Mouse (Mus musculus) heart, embryonic 15.5 days (tissue): ENCODE measurements around the gene Taf12. TPM values are rescaled to one million over a fixed set of nuclear protein-coding genes. Genes with fewer than 3 reads are reported as not detected.
"Not testable (repeated sequence)": the region's sequence is repeated elsewhere in the genome, so short reads cannot be mapped to it uniquely, and the experiment has no call there.

Experiments
- ATAC-seq: fragments of 200-750 bp; cut with Nextera tagmentation; replicated peaks from 2 replicates; pipeline ENCODE4 v1.8.0; 2017; ENCODE audit warnings: low read depth, moderate TSS enrichment; ENCODE audit not compliant: insufficient number of reproducible peaks, insufficient read depth, low FRiP score
- H3K27ac ChIP-seq: fragments of 300-500 bp; sonication (generic); 2 replicates; pipeline ENCODE4 v1.5.1; 2015; ENCODE audit warnings: mild to moderate bottlenecking, inconsistent platforms
- H3K27me3 ChIP-seq: fragments of 300-500 bp; sonication (generic); 2 replicates; pipeline ENCODE4 v1.6.1; 2015; ENCODE audit warnings: inconsistent platforms
- H3K36me3 ChIP-seq: fragments of 300-500 bp; sonication (generic); 2 replicates; pipeline ENCODE4 v1.6.1; 2015; ENCODE audit warnings: mild to moderate bottlenecking, inconsistent platforms
- H3K4me1 ChIP-seq: fragments of 300-500 bp; sonication (generic); replicated peaks from 2 replicates; pipeline ENCODE4 v1.6.1; 2015; ENCODE audit warnings: inconsistent platforms
- H3K4me2 ChIP-seq: fragments of 300-500 bp; sonication (generic); 2 replicates; pipeline ENCODE4 v1.6.1; 2015; ENCODE audit warnings: inconsistent platforms, mild to moderate bottlenecking, moderate library complexity
- H3K4me3 ChIP-seq: fragments of 300-500 bp; sonication (generic); 2 replicates; pipeline ENCODE4 v1.5.1; 2015; ENCODE audit warnings: mild to moderate bottlenecking, inconsistent platforms
- H3K9ac ChIP-seq: fragments of 300-500 bp; sonication (generic); 2 replicates; pipeline ENCODE4 v1.6.1; 2015; ENCODE audit warnings: mild to moderate bottlenecking, inconsistent platforms
- H3K9me3 ChIP-seq: fragments of 300-500 bp; sonication (generic); replicated peaks from 2 replicates; pipeline ENCODE4 v1.6.1; 2016; ENCODE audit warnings: inconsistent platforms
- WGBS: fragments of 180-500 bp; shearing (Covaris S2); methylation state at CpG from one replicate; pipeline ENCODE4 v1.1.7; 2015; ENCODE audit warnings: mixed read lengths; 5-methylcytosine and 5-hydroxymethylcytosine counted together
- polyA plus RNA-seq: library from polyadenylated mRNA; unstranded; fragments of >200 nt; fragmentation: Nextera tagmentation; extraction: Ambion mirVana; gene quantifications from 2 replicates; pipeline ENCODE4 v1.2.1, GENCODE M21; 2015

Gene Taf12
- polyA plus RNA-seq, 1 experiment from 2014 or later, result 33.7 TPM

- not testable (repeated sequence) for ATAC-seq, H3K27me3 ChIP-seq, H3K36me3 ChIP-seq, H3K27ac ChIP-seq, H3K9me3 ChIP-seq
- H3K4me1 ChIP-seq, result peaks cover 13% of the 10 kb centered on the region
- peak overlapping the region; percentile 70 for H3K4me2 ChIP-seq
- H3K9ac ChIP-seq, result peak overlapping the region; percentile 65; the same call in 1 of the 2 replicates
- peak overlapping the region; percentile 61 for H3K4me3 ChIP-seq
- WGBS, result 43% methylated on average over 6 of the region's 6 CpGs
These were observed 29.3 kb downstream of the Taf12 start for GRCm38 (mm10) chr4:132303484-132303883.

- H3K9me3 ChIP-seq, result no peaks in the 10 kb centered on the region
- H3K9ac ChIP-seq, result no peak overlapping the region
- no peak overlapping the region for H3K4me3 ChIP-seq
- no peak overlapping the region for H3K27ac ChIP-seq
- H3K4me2 ChIP-seq, result no peak overlapping the region
- peaks cover 7% of the 10 kb centered on the region for H3K36me3 ChIP-seq
- no peaks in the 10 kb centered on the region for H3K27me3 ChIP-seq
- H3K4me1 ChIP-seq, result peaks cover 21% of the 10 kb centered on the region
- 70% methylated on average over 8 of the region's 8 CpGs for WGBS
- ATAC-seq, result no peak
These were observed 31.1 kb downstream of the Taf12 start for GRCm38 (mm10) chr4:132305276-132305675.

- Histone ChIP-seq H3K36me3 (peaks cover 14% of the 10 kb centered on the region), H3K9ac (no peak overlapping the region), H3K4me3 (no peak overlapping the region), H3K27ac (no peak overlapping the region), H3K9me3 (no peaks in the 10 kb centered on the region), H3K4me2 (no peak overlapping the region), H3K4me1 (peaks cover 27% of the 10 kb centered on the region), H3K27me3 (no peaks in the 10 kb centered on the region)
- WGBS, result 81% methylated on average over 6 of the region's 6 CpGs
- ATAC-seq, result no peak
These were observed 31.8 kb downstream of the Taf12 start for GRCm38 (mm10) chr4:132306004-132306403.

GRCm38 (mm10) chr4:132308437-132309139, 34.4 kb downstream of the Taf12 start:
- H3K27ac ChIP-seq, result peak overlapping the region; percentile 89
- H3K27me3 ChIP-seq, result no peaks in the 10 kb centered on the region
- no peaks in the 10 kb centered on the region for H3K9me3 ChIP-seq
- WGBS, result under 1% methylated on average over 41 of the region's 41 CpGs
- peak overlapping the region; percentile 75 for H3K9ac ChIP-seq
- H3K36me3 ChIP-seq, result peaks cover 34% of the 10 kb centered on the region
- H3K4me3 ChIP-seq, result peak overlapping the region; percentile 74
- H3K4me1 ChIP-seq, result peaks cover 15% of the 10 kb centered on the region
- peak; percentile 87 for ATAC-seq
- H3K4me2 ChIP-seq, result peak overlapping the region; percentile 71

GRCm38 (mm10) chr4:132309140-132309848, 35.1 kb downstream of the Taf12 start:
- ATAC-seq, result no peak
- Histone ChIP-seq H3K4me1 (peaks cover 15% of the 10 kb centered on the region), H3K27ac (peak overlapping the region; percentile 89), H3K4me3 (peak overlapping the region; percentile 74), H3K36me3 (peaks cover 40% of the 10 kb centered on the region), H3K27me3 (no peaks in the 10 kb centered on the region), H3K4me2 (peak overlapping the region; percentile 71), H3K9ac (peak overlapping the region; percentile 75), H3K9me3 (no peaks in the 10 kb centered on the region)
- WGBS, result 1% methylated on average over 15 of the region's 15 CpGs

- peaks cover 40% of the 10 kb centered on the region for H3K36me3 ChIP-seq
- WGBS, result 32% methylated on average over 10 of the region's 10 CpGs
These were observed 35.8 kb downstream of the Taf12 start for GRCm38 (mm10) chr4:132309849-132310472.

GRCm38 (mm10) chr4:132311209-132311608, 37.0 kb downstream of the Taf12 start:
- no peaks in the 10 kb centered on the region for H3K9me3 ChIP-seq
- peaks cover 45% of the 10 kb centered on the region for H3K36me3 ChIP-seq

More at GRCm38 (mm10) chr4:132309849-132310472, 35.8 kb downstream of the Taf12 start:
- Histone ChIP-seq H3K27ac (peak overlapping the region; percentile 89), H3K9ac (peak overlapping the region; percentile 75), H3K27me3 (no peaks in the 10 kb centered on the region), H3K4me1 (peaks cover 15% of the 10 kb centered on the region), H3K9me3 (no peaks in the 10 kb centered on the region), H3K4me2 (peak overlapping the region; percentile 71), H3K4me3 (peak overlapping the region; percentile 74)
- ATAC-seq, result peak; percentile 41; the same call in 1 of the 2 replicates

GRCm38 (mm10) chr4:132311801-132312200, 37.6 kb downstream of the Taf12 start:
- ATAC-seq, result no peak
- H3K4me3 ChIP-seq, result no peak overlapping the region
- peaks cover 21% of the 10 kb centered on the region for H3K4me1 ChIP-seq
- H3K27ac ChIP-seq, result no peak overlapping the region
- H3K36me3 ChIP-seq, result peaks cover 46% of the 10 kb centered on the region
- no peaks in the 10 kb centered on the region for H3K27me3 ChIP-seq
- H3K4me2 ChIP-seq, result no peak overlapping the region
- no peaks in the 10 kb centered on the region for H3K9me3 ChIP-seq
- WGBS, result 49% methylated on average over 3 of the region's 3 CpGs
- no peak overlapping the region for H3K9ac ChIP-seq

More at GRCm38 (mm10) chr4:132311209-132311608, 37.0 kb downstream of the Taf12 start:
- no peaks in the 10 kb centered on the region for H3K27me3 ChIP-seq
- no peak overlapping the region for H3K9ac ChIP-seq
- peaks cover 21% of the 10 kb centered on the region for H3K4me1 ChIP-seq
- no peak overlapping the region for H3K27ac ChIP-seq
- no peak for ATAC-seq
- H3K4me2 ChIP-seq, result no peak overlapping the region
- WGBS, result 45% methylated on average over 1 of the region's 1 CpGs
- H3K4me3 ChIP-seq, result no peak overlapping the region

GRCm38 (mm10) chr4:132312627-132313026, 38.5 kb downstream of the Taf12 start:
- no peak overlapping the region for H3K27ac ChIP-seq
- H3K4me3 ChIP-seq, result no peak overlapping the region
- no peaks in the 10 kb centered on the region for H3K27me3 ChIP-seq
- H3K4me1 ChIP-seq, result peaks cover 21% of the 10 kb centered on the region
- no peak overlapping the region for H3K4me2 ChIP-seq
- 81% methylated on average over 5 of the region's 5 CpGs for whole genome bisulfite sequencing
- H3K9me3 ChIP-seq, result no peaks in the 10 kb centered on the region
- H3K36me3 ChIP-seq, result peaks cover 49% of the 10 kb centered on the region
- no peak overlapping the region for H3K9ac ChIP-seq
- ATAC-seq, result no peak

GRCm38 (mm10) chr4:132315711-132316110, 41.5 kb downstream of the Taf12 start:
- peaks cover 9% of the 10 kb centered on the region for H3K4me1 ChIP-seq
- WGBS, result 62% methylated on average over 8 of the region's 8 CpGs
- no peaks in the 10 kb centered on the region for H3K9me3 ChIP-seq
- ATAC-seq, result no peak
- H3K9ac ChIP-seq, result no peak overlapping the region
- no peaks in the 10 kb centered on the region for H3K27me3 ChIP-seq
- H3K27ac ChIP-seq, result peak overlapping the region; percentile 54; the same call in 1 of the 2 replicates
- no peak overlapping the region for H3K4me2 ChIP-seq
- H3K4me3 ChIP-seq, result no peak overlapping the region
- H3K36me3 ChIP-seq, result peaks cover 59% of the 10 kb centered on the region

GRCm38 (mm10) chr4:132326481-132326880, 52.3 kb downstream of the Taf12 start:
- H3K27me3 ChIP-seq, result no peaks in the 10 kb centered on the region
- peaks cover 22% of the 10 kb centered on the region for H3K36me3 ChIP-seq
- no peak overlapping the region for H3K27ac ChIP-seq
- ATAC-seq, result no peak
- H3K9me3 ChIP-seq, result no peaks in the 10 kb centered on the region
- no peak overlapping the region for H3K4me3 ChIP-seq
- 77% methylated on average over 5 of the region's 5 CpGs for WGBS
- no peak overlapping the region for H3K4me2 ChIP-seq
- peaks cover 16% of the 10 kb centered on the region for H3K4me1 ChIP-seq
- H3K9ac ChIP-seq, result no peak overlapping the region
